Mouse (Mus musculus) embryo, embryonic 9.5 days (tissue): ENCODE measurements around the gene Utp14a.

Experiments used
- DNase-seq: peaks from one replicate; pipeline ENCODE4 v3.0.0-alpha.2; 2017; ENCODE audit errors: extremely low spot score

The Utp14a gene

DNA sequence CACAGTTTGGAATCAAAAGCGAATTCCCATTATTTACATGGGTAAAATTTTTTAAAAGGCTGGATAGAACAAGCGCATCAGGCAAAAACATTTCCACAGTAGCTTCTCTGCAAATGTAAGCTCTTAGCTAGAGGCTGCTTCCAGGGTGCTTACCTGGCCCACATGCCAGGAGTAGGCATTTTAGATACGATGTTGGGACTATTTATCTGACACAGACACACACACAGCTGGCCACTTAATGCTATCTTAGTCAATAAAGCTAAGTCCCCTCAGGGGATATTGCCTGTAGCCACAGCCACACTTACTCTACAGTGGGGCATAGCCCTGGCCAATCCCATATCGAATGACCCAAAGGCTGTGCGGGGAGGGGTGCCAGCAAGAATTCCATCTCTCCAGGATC is 55.1 kb downstream of the Utp14a start:
- DNase-seq, result no peak

GRCm38 (mm10) chrX:48314530-48315079 is 57.9 kb downstream of the Utp14a start:
- peak; percentile 82 for DNase-seq

DNA sequence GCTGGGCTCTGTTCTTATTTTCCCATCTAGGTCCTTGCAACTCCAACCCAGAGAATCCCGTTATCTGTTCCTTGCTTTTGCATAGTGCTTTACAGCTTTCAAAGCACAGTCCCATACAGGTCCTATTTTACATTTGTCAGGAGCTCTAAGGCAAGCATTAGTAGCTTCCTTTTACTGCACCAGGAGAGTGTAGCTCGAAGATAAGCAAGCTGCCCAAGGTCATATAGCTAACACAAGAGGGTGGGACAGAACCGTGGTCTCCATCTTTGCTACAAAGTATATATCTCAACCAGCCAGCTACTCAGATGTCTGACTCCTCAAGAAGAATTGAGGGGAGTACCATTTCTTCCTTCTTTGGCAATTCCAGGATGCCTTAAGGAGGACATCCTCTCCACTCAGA is 60.8 kb downstream of the Utp14a start:
- no peak for DNase-seq

GRCm38 (mm10) chrX:48318194-48318593 is 61.5 kb downstream of the Utp14a start:
- DNase-seq, result peak; percentile 1
